Mouse (Mus musculus): Measurements from ENCODE around the gene Gm19345. TPM values are rescaled to one million over a fixed set of nuclear protein-coding genes. Genes with fewer than 3 reads are reported as not detected.

The Gm19345 gene
- polyA plus RNA-seq, 1 experiment from 2014 or later = 6.6 TPM

GRCm38 (mm10) chr7:19859740-19860139 is 7.9 kb downstream of the Gm19345 start:
- 75% methylated on average over 10 of the region's 10 CpGs for WGBS
- no peak for ATAC-seq
- Histone ChIP-seq H3K4me3 (replicated peaks) (no peak overlapping the region), H3K36me3 (no peaks in the 10 kb centered on the region), H3K27ac (no peak overlapping the region), H3K4me1 (replicated peaks) (no peaks in the 10 kb centered on the region), H3K9ac (replicated peaks) (no peak overlapping the region), H3K4me2 (replicated peaks) (no peak overlapping the region), H3K27me3 (no peaks in the 10 kb centered on the region), H3K9me3 (no peaks in the 10 kb centered on the region)

- no peaks in the 10 kb centered on the region for H3K9me3 ChIP-seq
- no peaks in the 10 kb centered on the region for H3K36me3 ChIP-seq
- no peaks in the 10 kb centered on the region for H3K27me3 ChIP-seq
- no peaks in the 10 kb centered on the region for H3K4me1 ChIP-seq (replicated peaks)
- H3K4me2 ChIP-seq (replicated peaks) = no peak within 1 kb of the TSS
- no peak within 1 kb of the TSS for H3K4me3 ChIP-seq (replicated peaks)
- H3K9ac ChIP-seq (replicated peaks) = no peak within 1 kb of the TSS
- WGBS = 84% methylated on average over 9 of the region's 9 CpGs
- no peak for ATAC-seq
- H3K27ac ChIP-seq = no peak within 1 kb of the TSS
Measured at GRCm38 (mm10) chr7:19861199-19861598, 9.4 kb downstream of the Gm19345 start, which contains the start of gene Ceacam16. Ceacam16 (minus strand) TSS chr7:19861299.

DNA sequence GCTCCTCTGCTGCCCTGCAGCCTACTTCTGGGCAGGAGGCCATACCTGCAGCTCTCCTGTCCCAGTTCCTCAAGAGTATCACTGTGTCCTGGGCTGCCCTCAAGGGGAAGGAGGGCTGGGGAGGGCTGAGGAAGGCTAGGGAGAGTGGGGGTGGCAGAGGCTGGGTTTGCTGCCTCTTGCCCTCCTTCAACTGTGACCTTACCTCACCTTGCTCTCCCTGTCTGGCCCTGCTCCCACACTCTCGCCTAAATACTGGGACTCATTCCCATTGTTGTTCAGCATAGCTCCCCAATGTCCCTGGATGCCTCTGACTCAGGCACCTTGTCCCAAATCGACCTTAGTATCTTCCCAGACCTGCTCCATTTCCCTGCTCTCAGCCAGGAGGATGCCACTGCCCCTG is 12.4 kb downstream of the Gm19345 start:
- Histone ChIP-seq H3K27ac (no peak overlapping the region), H3K36me3 (no peaks in the 10 kb centered on the region), H3K4me2 (replicated peaks) (no peak overlapping the region), H3K27me3 (no peaks in the 10 kb centered on the region), H3K4me1 (replicated peaks) (no peaks in the 10 kb centered on the region), H3K9ac (replicated peaks) (no peak overlapping the region), H3K9me3 (no peaks in the 10 kb centered on the region), H3K4me3 (replicated peaks) (no peak overlapping the region)
- no peak for ATAC-seq
- 43% methylated on average over 2 of the region's 2 CpGs for WGBS

DNA sequence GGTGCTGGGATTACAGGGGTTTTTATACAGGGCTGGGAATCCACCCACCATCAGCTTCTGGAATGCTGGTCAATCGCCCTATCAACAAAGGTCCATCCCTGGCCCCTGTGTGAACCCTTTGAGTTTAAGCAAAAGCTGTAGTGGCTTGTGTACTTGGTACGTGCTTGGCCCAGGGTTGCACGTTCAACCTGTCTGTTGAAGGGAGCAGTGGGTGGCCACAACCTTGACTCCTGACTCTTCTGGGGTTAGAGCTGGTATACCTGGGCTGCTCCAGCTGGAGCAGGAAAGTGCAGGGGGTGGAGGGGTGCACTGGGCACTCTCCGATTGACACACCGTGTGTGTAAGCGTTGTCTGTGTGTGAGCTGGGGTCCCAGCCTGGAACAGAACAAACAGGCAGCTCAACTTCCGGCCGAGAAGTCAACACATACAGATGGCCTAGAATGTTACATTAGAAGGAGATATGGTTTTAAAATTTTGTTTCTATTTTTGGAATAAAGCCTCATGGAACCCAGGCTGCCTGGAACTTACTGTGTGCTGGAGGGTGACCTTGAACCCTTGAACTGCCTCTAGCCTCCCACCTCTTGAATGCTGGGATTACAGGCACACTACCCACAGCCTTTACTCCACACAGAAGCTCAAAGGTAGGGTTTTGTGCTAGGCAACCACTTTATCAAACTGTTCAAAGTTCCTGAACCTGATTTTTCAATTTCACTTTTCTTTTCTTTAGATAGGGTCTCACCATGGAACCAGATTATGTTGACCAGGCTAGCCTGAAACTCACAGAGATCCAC is 13.6 kb downstream of the Gm19345 start:
- Histone ChIP-seq H3K4me2 (replicated peaks) (no peak overlapping the region), H3K9ac (replicated peaks) (no peak overlapping the region), H3K4me3 (replicated peaks) (no peak overlapping the region), H3K27ac (no peak overlapping the region), H3K9me3 (no peaks in the 10 kb centered on the region), H3K4me1 (replicated peaks) (no peaks in the 10 kb centered on the region), H3K27me3 (no peaks in the 10 kb centered on the region), H3K36me3 (no peaks in the 10 kb centered on the region)
- ATAC-seq = no peak
- 88% methylated on average over 8 of the region's 8 CpGs for WGBS

DNA sequence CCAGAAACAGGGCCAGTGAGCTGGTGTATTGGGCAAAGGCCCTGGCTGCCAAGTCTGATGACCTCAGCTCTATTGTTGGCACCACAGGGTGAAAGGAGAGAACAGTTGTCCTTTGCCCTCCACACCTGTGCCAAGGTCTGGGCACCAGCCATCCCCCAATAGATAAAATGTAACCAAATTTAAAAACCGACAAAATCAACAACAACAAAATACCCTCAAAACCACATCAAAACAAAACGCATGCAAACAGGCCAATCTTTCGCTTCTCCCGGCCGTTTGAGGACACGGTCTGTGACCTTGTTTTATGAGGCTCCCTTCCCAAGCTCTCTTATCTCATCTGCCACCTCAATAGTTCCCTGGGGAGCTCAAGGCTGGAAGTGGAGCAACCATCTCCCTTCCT is 14.7 kb downstream of the Gm19345 start:
- Histone ChIP-seq H3K4me2 (replicated peaks) (no peak overlapping the region), H3K4me1 (replicated peaks) (no peaks in the 10 kb centered on the region), H3K27ac (no peak overlapping the region), H3K36me3 (no peaks in the 10 kb centered on the region), H3K27me3 (no peaks in the 10 kb centered on the region), H3K9me3 (no peaks in the 10 kb centered on the region), H3K4me3 (replicated peaks) (no peak overlapping the region), H3K9ac (replicated peaks) (no peak overlapping the region)
- ATAC-seq = no peak
- 86% methylated on average over 6 of the region's 6 CpGs for WGBS

DNA sequence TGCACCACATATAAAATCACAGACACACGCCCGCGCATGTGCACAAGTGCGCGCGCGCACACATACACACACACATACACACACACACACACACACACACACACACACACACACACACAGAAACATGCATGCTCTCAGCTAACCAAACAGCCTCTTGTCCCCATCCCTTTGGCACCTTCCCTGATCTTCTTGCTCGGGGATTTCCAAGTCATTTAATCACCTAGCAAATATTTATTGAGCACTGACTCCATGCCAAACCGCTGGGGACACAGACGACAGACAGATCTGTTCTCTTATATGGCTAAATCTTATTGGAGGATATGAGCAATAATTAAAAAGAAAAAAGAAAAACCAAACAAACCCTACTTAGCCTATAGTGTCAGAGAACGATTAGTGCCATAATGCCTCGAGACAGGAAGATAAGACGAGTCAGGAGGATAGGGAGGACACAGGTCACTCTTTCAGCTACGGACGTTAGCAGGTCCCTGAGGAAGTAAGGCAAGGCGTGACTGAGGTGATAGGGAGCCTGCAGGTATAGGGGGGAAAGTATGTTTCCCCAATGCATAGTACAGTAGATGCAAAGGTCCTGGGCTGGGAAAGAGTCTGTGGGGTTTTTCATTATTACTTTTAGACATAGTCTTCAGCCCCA is 16.1 kb downstream of the Gm19345 start:
- Histone ChIP-seq H3K4me1 (replicated peaks) (no peaks in the 10 kb centered on the region), H3K27ac (no peak overlapping the region), H3K4me3 (replicated peaks) (no peak overlapping the region), H3K27me3 (no peaks in the 10 kb centered on the region), H3K4me2 (replicated peaks) (no peak overlapping the region), H3K36me3 (no peaks in the 10 kb centered on the region), H3K9ac (replicated peaks) (no peak overlapping the region), H3K9me3 (no peaks in the 10 kb centered on the region)
- 92% methylated on average over 16 of the region's 16 CpGs for WGBS
- no peak for ATAC-seq

DNA sequence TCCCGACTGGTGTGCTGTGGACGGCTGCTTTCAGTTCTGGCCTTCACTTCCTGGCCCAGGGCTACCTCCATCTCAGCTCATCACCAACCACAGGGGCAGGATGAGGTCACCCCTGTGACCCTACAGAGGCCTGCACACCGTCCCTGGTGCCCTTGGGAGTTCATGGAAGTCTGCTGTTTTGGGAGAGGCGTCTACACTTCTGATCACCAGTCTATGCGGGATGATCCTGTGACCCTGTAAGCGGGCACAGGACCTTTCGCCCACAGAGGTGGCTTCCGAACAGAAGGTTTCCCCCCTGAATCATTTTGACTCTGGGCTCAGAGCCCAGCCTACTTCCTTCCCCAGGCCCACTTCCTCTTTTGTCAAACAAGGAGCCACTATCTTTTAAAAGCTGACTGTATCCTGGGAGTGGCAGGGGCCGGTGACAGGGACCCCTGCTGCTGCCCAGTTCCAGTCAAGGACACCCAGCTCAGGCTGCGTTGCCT is 19.4 kb downstream of the Gm19345 start:
- no peak overlapping the region for H3K4me3 ChIP-seq (replicated peaks)
- WGBS = 77% methylated on average over 10 of the region's 10 CpGs
- no peaks in the 10 kb centered on the region for H3K27me3 ChIP-seq

DNA sequence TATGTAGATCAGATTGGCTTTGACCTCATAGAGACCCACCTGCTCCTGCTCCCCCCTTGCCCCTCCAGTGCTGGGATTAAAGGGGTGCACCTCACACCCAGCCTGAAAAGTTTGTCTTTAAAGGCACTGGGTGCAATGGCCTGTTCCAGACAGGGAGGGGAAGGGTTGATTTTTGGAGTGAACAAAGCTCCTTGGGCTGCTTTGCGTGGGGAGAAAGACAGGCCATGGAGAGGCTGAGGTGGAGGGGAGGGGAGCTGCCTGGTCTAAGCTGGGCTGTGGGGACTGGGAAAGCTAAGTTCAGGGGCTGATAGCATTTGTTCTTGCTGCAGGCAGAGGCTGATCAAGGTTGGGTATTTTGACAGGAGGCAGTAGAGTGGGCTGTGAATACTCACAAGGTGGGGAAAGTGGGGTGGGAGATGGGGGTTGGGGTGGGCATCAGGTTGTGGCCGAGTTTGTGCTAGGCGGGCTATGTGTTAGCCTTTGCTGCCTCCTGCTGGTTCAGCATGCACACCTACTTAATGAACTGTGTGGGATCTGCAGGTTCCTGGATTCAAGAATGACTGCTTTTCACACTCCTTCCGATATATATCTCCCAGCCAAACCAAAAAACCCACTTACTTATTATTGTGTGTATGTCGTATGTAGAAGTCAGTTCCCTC is 20.3 kb downstream of the Gm19345 start:
- 48% methylated on average over 5 of the region's 5 CpGs for WGBS
- no peak for ATAC-seq
- H3K36me3 ChIP-seq = no peaks in the 10 kb centered on the region

More for the DNA sequence above, 19.4 kb downstream of the Gm19345 start:
- no peak overlapping the region for H3K4me2 ChIP-seq (replicated peaks)
- H3K36me3 ChIP-seq = no peaks in the 10 kb centered on the region
- no peak overlapping the region for H3K9ac ChIP-seq (replicated peaks)
- H3K9me3 ChIP-seq = no peaks in the 10 kb centered on the region
- H3K27ac ChIP-seq = no peak overlapping the region
- ATAC-seq = no peak
- no peaks in the 10 kb centered on the region for H3K4me1 ChIP-seq (replicated peaks)

DNA sequence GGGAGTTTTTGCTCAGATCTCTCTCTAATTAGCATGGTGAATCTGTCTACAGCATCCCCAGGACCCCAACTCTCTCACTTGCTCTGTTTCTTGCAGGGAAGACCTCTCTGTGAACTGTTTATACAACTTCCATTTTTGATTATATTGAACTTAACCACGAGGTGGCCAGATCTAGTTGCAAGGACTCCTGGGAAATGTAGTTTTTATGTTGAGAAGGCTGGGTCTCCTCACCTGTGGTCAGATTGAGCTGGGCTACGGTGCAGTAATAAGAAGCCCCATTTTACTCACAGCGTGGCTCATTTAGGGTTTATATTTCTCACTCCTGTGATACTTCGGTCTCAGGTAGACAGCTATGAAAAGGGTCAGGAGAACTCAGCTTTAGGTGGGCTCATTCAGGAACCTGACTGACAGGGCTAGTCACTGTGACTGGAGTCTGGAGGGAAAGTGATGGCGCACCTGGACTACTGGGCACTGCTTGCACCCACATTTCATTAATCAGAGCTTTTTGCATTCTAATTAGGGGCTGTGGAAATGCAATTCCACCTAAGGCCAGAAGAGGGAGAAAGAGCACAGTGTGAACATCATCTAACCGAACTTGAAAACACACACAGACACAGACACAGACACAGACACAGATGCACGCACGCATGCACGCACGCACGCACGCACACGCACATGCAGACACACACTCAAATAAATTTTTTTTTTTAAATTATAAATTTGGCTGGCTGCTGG is 24.3 kb downstream of the Gm19345 start:
- Histone ChIP-seq H3K27ac (no peak overlapping the region), H3K36me3 (no peaks in the 10 kb centered on the region), H3K27me3 (no peaks in the 10 kb centered on the region), H3K9ac (replicated peaks) (no peak overlapping the region), H3K4me1 (replicated peaks) (no peaks in the 10 kb centered on the region), H3K9me3 (no peaks in the 10 kb centered on the region), H3K4me2 (replicated peaks) (no peak overlapping the region), H3K4me3 (replicated peaks) (no peak overlapping the region)
- WGBS = 52% methylated on average over 13 of the region's 13 CpGs
- ATAC-seq = peak; percentile 46

More for the DNA sequence above, 20.3 kb downstream of the Gm19345 start:
- Histone ChIP-seq H3K27ac (no peak overlapping the region), H3K27me3 (no peaks in the 10 kb centered on the region), H3K4me3 (replicated peaks) (no peak overlapping the region), H3K9ac (replicated peaks) (no peak overlapping the region), H3K4me1 (replicated peaks) (no peaks in the 10 kb centered on the region), H3K9me3 (no peaks in the 10 kb centered on the region), H3K4me2 (replicated peaks) (no peak overlapping the region)

- ATAC-seq = peak; percentile 49
- H3K27ac ChIP-seq = no peak overlapping the region
- H3K36me3 ChIP-seq = no peaks in the 10 kb centered on the region
Measured at GRCm38 (mm10) chr7:19876781-19877425, 25.1 kb downstream of the Gm19345 start.

DNA sequence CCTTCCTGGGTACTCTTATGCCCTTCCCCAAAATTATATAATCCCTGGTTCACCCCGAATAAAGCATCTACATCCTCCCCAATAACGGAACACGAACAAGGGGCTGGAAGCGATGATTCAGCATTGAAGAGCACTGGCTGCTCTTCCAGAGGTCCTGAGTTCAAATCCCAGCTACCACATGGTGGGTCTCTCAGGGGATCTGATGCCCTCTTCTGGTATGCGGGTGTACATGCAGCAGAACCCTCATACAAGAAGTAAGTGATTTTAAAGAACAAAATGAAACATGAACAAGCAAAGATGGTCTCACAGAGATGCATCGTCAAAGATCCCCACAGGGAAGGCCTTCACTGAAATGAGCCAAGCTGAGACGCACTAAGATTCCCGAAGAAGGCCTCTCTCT is 29.0 kb downstream of the Gm19345 start:
- Histone ChIP-seq H3K9me3 (no peaks in the 10 kb centered on the region), H3K4me3 (replicated peaks) (no peak overlapping the region), H3K36me3 (no peaks in the 10 kb centered on the region), H3K4me2 (replicated peaks) (no peak overlapping the region), H3K27ac (no peak overlapping the region), H3K9ac (replicated peaks) (no peak overlapping the region), H3K27me3 (no peaks in the 10 kb centered on the region), H3K4me1 (replicated peaks) (no peaks in the 10 kb centered on the region)
- no peak for ATAC-seq
- WGBS = 86% methylated on average over 8 of the region's 8 CpGs

More at GRCm38 (mm10) chr7:19876781-19877425, 25.1 kb downstream of the Gm19345 start:
- Histone ChIP-seq H3K9me3 (no peaks in the 10 kb centered on the region), H3K9ac (replicated peaks) (no peak overlapping the region), H3K27me3 (no peaks in the 10 kb centered on the region), H3K4me3 (replicated peaks) (no peak overlapping the region), H3K4me1 (replicated peaks) (no peaks in the 10 kb centered on the region), H3K4me2 (replicated peaks) (no peak overlapping the region)
- 53% methylated on average over 14 of the region's 14 CpGs for WGBS

Measured in midbrain, embryonic 13.5 days (tissue).